Mouse (Mus musculus) CD4-positive naive resting alpha-beta T cell, adult 57 days (primary cell): ENCODE data around the gene 1700125H20Rik. TPM values are rescaled to one million over a fixed set of nuclear protein-coding genes. Genes with fewer than 3 reads are reported as not detected.

Experiments
- total RNA-seq: library from RNA; stranded (reverse); gene quantifications from one replicate; pipeline ENCODE4 v1.2.4, GENCODE M21; 2023

1700125H20Rik gene
- total RNA-seq = not detected

DNA sequence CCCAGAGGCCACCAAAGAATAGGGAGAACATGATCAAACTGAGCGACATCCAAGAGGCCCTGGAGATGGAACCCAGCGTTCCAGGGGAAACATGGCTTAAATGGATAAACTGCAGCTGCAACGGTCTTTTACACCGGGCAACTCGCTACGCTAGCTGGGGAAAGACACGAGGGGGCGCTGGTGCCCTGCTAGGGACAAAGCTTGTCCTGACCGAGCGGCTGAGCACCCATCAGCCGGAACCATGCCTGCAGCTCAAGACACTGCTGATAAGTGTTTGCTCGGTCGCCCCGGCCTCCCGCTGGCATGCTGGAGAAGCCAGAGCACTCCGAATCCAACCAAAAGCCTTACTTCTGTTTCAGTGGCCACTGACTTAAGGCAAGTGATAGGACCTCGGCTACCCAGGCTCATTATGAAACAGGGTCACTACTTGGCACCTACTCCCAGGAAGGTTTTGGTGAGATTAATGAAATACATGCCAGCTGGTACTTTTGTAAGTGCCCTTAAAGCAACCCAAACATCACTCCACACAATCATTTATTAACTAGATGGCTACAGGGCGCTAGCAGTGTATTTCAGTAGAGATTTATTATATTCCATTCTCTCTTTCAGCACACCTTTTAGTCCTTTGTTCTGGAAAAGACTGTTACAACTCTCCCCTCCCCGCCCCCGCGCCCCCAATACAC is at the start of gene 1700125H20Rik:
TSS of gene 1700125H20Rik (plus strand) at position 347 of the 683 bp plus-strand sequence.

DNA sequence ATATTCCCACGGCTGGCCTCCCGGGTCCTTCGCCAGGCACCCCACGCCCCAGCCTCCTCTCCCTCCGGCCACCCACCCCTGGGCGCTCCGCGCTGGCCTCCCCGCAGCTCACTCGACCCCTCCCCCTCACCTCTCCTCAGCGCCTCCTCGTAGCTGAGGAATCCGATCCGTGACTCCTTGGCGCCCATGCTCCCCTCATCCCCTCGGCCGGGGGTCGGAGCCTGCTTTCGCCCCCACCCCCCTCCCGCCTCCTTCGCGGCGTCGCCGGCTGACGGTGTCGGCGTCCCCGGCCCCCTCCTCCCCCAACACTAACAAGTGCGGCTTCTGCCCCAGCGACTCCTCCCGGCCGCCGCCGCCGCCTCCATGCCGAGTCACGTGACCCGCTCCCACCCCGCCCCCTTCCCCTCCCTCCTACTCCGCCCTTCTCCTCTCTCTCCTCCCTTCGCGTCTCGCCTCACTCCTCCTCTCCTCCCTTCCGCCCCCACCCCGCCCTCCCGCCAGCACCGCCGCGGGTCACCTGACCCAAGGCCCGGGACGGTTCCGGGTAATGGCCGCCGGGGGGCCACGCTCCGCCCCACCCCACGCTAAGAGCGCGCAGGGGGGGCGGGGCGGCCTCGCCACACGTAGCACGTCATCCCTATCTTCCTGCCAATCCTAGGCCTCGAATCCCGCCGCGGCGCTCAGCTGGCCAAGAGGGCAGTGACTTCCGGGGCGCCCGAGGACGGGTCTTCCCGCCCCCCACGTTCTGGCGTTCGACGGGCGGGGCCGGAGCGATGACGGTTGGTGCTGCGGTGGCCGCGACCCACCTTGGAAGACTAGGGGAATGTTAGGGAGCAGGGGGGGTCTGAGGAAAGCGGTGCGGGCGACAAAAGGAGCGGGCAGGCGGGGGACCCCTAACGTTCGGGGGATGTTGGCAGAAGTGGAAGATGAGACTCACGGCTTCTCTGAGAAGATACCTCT is 30.3 kb upstream of the 1700125H20Rik start, which contains the start of gene Usp32:
TSS of gene Usp32 (minus strand) at position 581 of the 960 bp plus-strand sequence.

Other genes with a start within 250 kb of the 1700125H20Rik start
- gene Car4, start 212.6 kb upstream of the 1700125H20Rik start, total RNA-seq = not detected
- 36.5 TPM for gene Usp32, start 30.2 kb upstream of the 1700125H20Rik start, total RNA-seq
- gene Appbp2, start 64.7 kb downstream of the 1700125H20Rik start, total RNA-seq = 25.6 TPM
- 31.2 TPM for gene Ppm1d, start 140.8 kb downstream of the 1700125H20Rik start, total RNA-seq
- gene Bcas3, start 182.8 kb downstream of the 1700125H20Rik start, total RNA-seq = 68.0 TPM